Mouse (Mus musculus) MEL (cell line): ENCODE measurements around the gene Myo1c.

Experiments
- CTCF ChIP-seq, 3 experiments: IDR thresholded peaks in 2 of 3; conservative IDR thresholded peaks in 1 of 3; 2 replicates each; pipeline ENCODE4 v1.5.1; 2011 to 2012; ENCODE audit warnings: low read length in 3 of 3, low read depth in 2 of 3, mild to moderate bottlenecking in 2 of 3, improper control_type of control experiment in 1 of 3, inconsistent platforms in 1 of 3, mixed read lengths in 1 of 3, moderate library complexity in 1 of 3; ENCODE audit not compliant: control insufficient read depth in 1 of 3, insufficient read depth in 1 of 3, poor library complexity in 1 of 3, severe bottlenecking in 1 of 3
- ETS1 ChIP-seq: IDR thresholded peaks from 2 replicates; pipeline ENCODE4 v1.6.1; 2012; ENCODE audit warnings: low read depth, mild to moderate bottlenecking, inconsistent platforms, low read length, improper control_type of control experiment, moderate library complexity
- NELFE ChIP-seq: IDR thresholded peaks from 2 replicates; pipeline ENCODE4 v1.6.1; 2011; ENCODE audit warnings: low read depth, low read length, improper control_type of control experiment
- POLR2A ChIP-seq, 2 experiments: IDR thresholded peaks; 2 replicates each; pipeline ENCODE4 v1.6.1; 2011 to 2012; ENCODE audit warnings: low read length in 2 of 2, mild to moderate bottlenecking in 2 of 2, control low read depth in 1 of 2, improper control_type of control experiment in 1 of 2, low read depth in 1 of 2, moderate library complexity in 1 of 2; ENCODE audit not compliant: control insufficient read depth in 1 of 2, insufficient read depth in 1 of 2, poor library complexity in 1 of 2
- POLR2AphosphoS2 ChIP-seq: IDR thresholded peaks from 2 replicates; pipeline ENCODE4 v1.6.1; 2011; ENCODE audit warnings: low read length, improper control_type of control experiment
- TAL1 ChIP-seq: IDR thresholded peaks from 2 replicates; pipeline ENCODE4 v1.6.1; 2012; ENCODE audit warnings: mild to moderate bottlenecking, inconsistent platforms, low read length, moderate library complexity, mixed read lengths
- TCF12 ChIP-seq: IDR thresholded peaks from 2 replicates; pipeline ENCODE4 v1.6.1; 2014; ENCODE audit warnings: low read depth, mild to moderate bottlenecking, inconsistent platforms, low read length, improper control_type of control experiment, moderate library complexity
- USF1 ChIP-seq: IDR thresholded peaks from 2 replicates; pipeline ENCODE4 v1.6.1; 2014; ENCODE audit warnings: low read depth, mild to moderate bottlenecking, inconsistent platforms, low read length, improper control_type of control experiment, moderate library complexity
- ZMIZ1 ChIP-seq: IDR thresholded peaks from 2 replicates; pipeline ENCODE4 v1.6.1; 2012; ENCODE audit warnings: low read depth, mild to moderate bottlenecking, inconsistent platforms, low read length, improper control_type of control experiment, moderate library complexity

GRCm38 (mm10) chr11:75658996-75659750, 8.9 kb downstream of the Myo1c start:
- TF ChIP-seq ZMIZ1 (no peak), TAL1 (no peak), USF1 (no peak), POLR2A (IDR thresholded peaks at IDR 0.05; ENCODE audit: control insufficient read depth in 1 of 2, insufficient read depth in 1 of 2, low read depth in 1 of 2, low read length in 2 of 2, poor library complexity in 1 of 2) (no peak), CTCF (IDR thresholded peaks at IDR 0.05 in 2 of 3, conservative IDR thresholded peaks at IDR 0.05 in 1 of 3; ENCODE audit: control insufficient read depth in 1 of 3, insufficient read depth in 1 of 3, low read depth in 2 of 3, low read length in 3 of 3, poor library complexity in 1 of 3, severe bottlenecking in 1 of 3) (no peak), TCF12 (no peak), NELFE (no peak), POLR2AphosphoS2 (no peak), ETS1 (no peak)
